Mouse (Mus musculus): Measurements from ENCODE around the gene Nup85.

Gene Nup85

GRCm38 (mm10) chr11:115618732-115619516, 54.7 kb downstream of the Nup85 start:
- TF ChIP-seq CTCF (conservative IDR thresholded peaks at IDR 0.05; ENCODE audit: low read length) (no peak), NANOG (IDR thresholded peaks at IDR 0.05; ENCODE audit: borderline replicate concordance, low read length) (no peak), POU5F1 (IDR thresholded peaks at IDR 0.05; ENCODE audit: borderline replicate concordance, low read length) (no peak)
- Histone ChIP-seq H3K9me3 (ENCODE audit: low read length) (no peaks in the 10 kb centered on the region), H3K36me3 (ENCODE audit: insufficient read depth, low read length) (peaks cover 76% of the 10 kb centered on the region), H3K27me3 (ENCODE audit: insufficient read depth, low read length) (no peaks in the 10 kb centered on the region), H3K4me3 (replicated peaks; ENCODE audit: low read length) (no peak overlapping the region), H3K4me1 (replicated peaks; ENCODE audit: low read depth, low read length) (peaks cover 86% of the 10 kb centered on the region)

- Histone ChIP-seq H3K4me1 (replicated peaks; ENCODE audit: low read depth, low read length) (peaks cover 84% of the 10 kb centered on the region), H3K36me3 (ENCODE audit: insufficient read depth, low read length) (peaks cover 75% of the 10 kb centered on the region), H3K27me3 (ENCODE audit: insufficient read depth, low read length) (no peaks in the 10 kb centered on the region), H3K9me3 (ENCODE audit: low read length) (no peaks in the 10 kb centered on the region), H3K4me3 (replicated peaks; ENCODE audit: low read length) (no peak overlapping the region; the same call in 1 of the 2 replicates)
- TF ChIP-seq POU5F1 (IDR thresholded peaks at IDR 0.05; ENCODE audit: borderline replicate concordance, low read length) = no peak
- TF ChIP-seq CTCF (conservative IDR thresholded peaks at IDR 0.05; ENCODE audit: low read length) = no peak
These were observed 55.7 kb downstream of the Nup85 start for GRCm38 (mm10) chr11:115619949-115620348.

GRCm38 (mm10) chr11:115623487-115624070, 59.3 kb downstream of the Nup85 start:
- no peak overlapping the region for H3K4me3 ChIP-seq (replicated peaks; ENCODE audit: low read length)
- TF ChIP-seq POU5F1 (IDR thresholded peaks at IDR 0.05; ENCODE audit: borderline replicate concordance, low read length) (no peak), CTCF (conservative IDR thresholded peaks at IDR 0.05; ENCODE audit: low read length) (peak; percentile 49), NANOG (IDR thresholded peaks at IDR 0.05; ENCODE audit: borderline replicate concordance, low read length) (no peak)

GRCm38 (mm10) chr11:115625877-115626276, 61.6 kb downstream of the Nup85 start:
- H3K27me3 ChIP-seq (ENCODE audit: insufficient read depth, low read length) = no peaks in the 10 kb centered on the region
- no peaks in the 10 kb centered on the region for H3K9me3 ChIP-seq (ENCODE audit: low read length)
- no peak for TF ChIP-seq NANOG (IDR thresholded peaks at IDR 0.05; ENCODE audit: borderline replicate concordance, low read length)
- TF ChIP-seq CTCF (conservative IDR thresholded peaks at IDR 0.05; ENCODE audit: low read length) = no peak
- TF ChIP-seq POU5F1 (IDR thresholded peaks at IDR 0.05; ENCODE audit: borderline replicate concordance, low read length) = no peak
- H3K4me1 ChIP-seq (replicated peaks; ENCODE audit: low read depth, low read length) = peaks cover 68% of the 10 kb centered on the region
- H3K4me3 ChIP-seq (replicated peaks; ENCODE audit: low read length) = no peak overlapping the region
- H3K36me3 ChIP-seq (ENCODE audit: insufficient read depth, low read length) = peaks cover 49% of the 10 kb centered on the region

More at GRCm38 (mm10) chr11:115623487-115624070, 59.3 kb downstream of the Nup85 start:
- Histone ChIP-seq H3K4me1 (replicated peaks; ENCODE audit: low read depth, low read length) (peaks cover 74% of the 10 kb centered on the region), H3K36me3 (ENCODE audit: insufficient read depth, low read length) (peaks cover 70% of the 10 kb centered on the region), H3K9me3 (ENCODE audit: low read length) (no peaks in the 10 kb centered on the region), H3K27me3 (ENCODE audit: insufficient read depth, low read length) (no peaks in the 10 kb centered on the region)

- H3K9me3 ChIP-seq (ENCODE audit: low read length) = no peaks in the 10 kb centered on the region
- no peaks in the 10 kb centered on the region for H3K27me3 ChIP-seq (ENCODE audit: insufficient read depth, low read length)
- H3K4me3 ChIP-seq (replicated peaks; ENCODE audit: low read length) = peak overlapping the region; percentile 91
- peaks cover 40% of the 10 kb centered on the region for H3K36me3 ChIP-seq (ENCODE audit: insufficient read depth, low read length)
- no peak for TF ChIP-seq CTCF (conservative IDR thresholded peaks at IDR 0.05; ENCODE audit: low read length)
- no peak for TF ChIP-seq NANOG (IDR thresholded peaks at IDR 0.05; ENCODE audit: borderline replicate concordance, low read length)
- no peak for TF ChIP-seq POU5F1 (IDR thresholded peaks at IDR 0.05; ENCODE audit: borderline replicate concordance, low read length)
- H3K4me1 ChIP-seq (replicated peaks; ENCODE audit: low read depth, low read length) = peaks cover 72% of the 10 kb centered on the region
These were observed 62.8 kb downstream of the Nup85 start for GRCm38 (mm10) chr11:115626824-115627616.

GRCm38 (mm10) chr11:115627705-115628464, 63.7 kb downstream of the Nup85 start, which contains the start of gene Slc25a19:
Gene Slc25a19, minus strand, starts transcription at chr11:115628295.
- peaks cover 31% of the 10 kb centered on the region for H3K36me3 ChIP-seq (ENCODE audit: insufficient read depth, low read length)
- no peak for TF ChIP-seq CTCF (conservative IDR thresholded peaks at IDR 0.05; ENCODE audit: low read length)
- TF ChIP-seq POU5F1 (IDR thresholded peaks at IDR 0.05; ENCODE audit: borderline replicate concordance, low read length) = no peak
- no peak for TF ChIP-seq NANOG (IDR thresholded peaks at IDR 0.05; ENCODE audit: borderline replicate concordance, low read length)
- no peaks in the 10 kb centered on the region for H3K27me3 ChIP-seq (ENCODE audit: insufficient read depth, low read length)
- peak within 1 kb of the TSS; percentile 91 for H3K4me3 ChIP-seq (replicated peaks; ENCODE audit: low read length)
- H3K9me3 ChIP-seq (ENCODE audit: low read length) = no peaks in the 10 kb centered on the region
- H3K4me1 ChIP-seq (replicated peaks; ENCODE audit: low read depth, low read length) = peaks cover 78% of the 10 kb centered on the region

GRCm38 (mm10) chr11:115628465-115629101, 64.3 kb downstream of the Nup85 start:
- H3K4me3 ChIP-seq (replicated peaks; ENCODE audit: low read length) = peak overlapping the region; percentile 91
- TF ChIP-seq POU5F1 (IDR thresholded peaks at IDR 0.05; ENCODE audit: borderline replicate concordance, low read length) (no peak), NANOG (IDR thresholded peaks at IDR 0.05; ENCODE audit: borderline replicate concordance, low read length) (no peak), CTCF (conservative IDR thresholded peaks at IDR 0.05; ENCODE audit: low read length) (no peak)
- H3K9me3 ChIP-seq (ENCODE audit: low read length) = no peaks in the 10 kb centered on the region
- H3K27me3 ChIP-seq (ENCODE audit: insufficient read depth, low read length) = no peaks in the 10 kb centered on the region
- peaks cover 77% of the 10 kb centered on the region for H3K4me1 ChIP-seq (replicated peaks; ENCODE audit: low read depth, low read length)
- H3K36me3 ChIP-seq (ENCODE audit: insufficient read depth, low read length) = peaks cover 24% of the 10 kb centered on the region
